Mouse (Mus musculus): ENCODE measurements around the gene Gm21962.

- TF ChIP-seq CTCF (IDR thresholded peaks at IDR 0.05; ENCODE audit: insufficient read depth, low read depth, low read length): no peak
- no peak for TF ChIP-seq POLR2A (IDR thresholded peaks at IDR 0.05; ENCODE audit: insufficient read depth, low read depth, low read length)
These were observed 22.2 kb upstream of the Gm21962 start for GRCm38 (mm10) chr3:137649112-137649511.
